Mouse (Mus musculus) gastrocnemius, adult 18-20 months (tissue): ENCODE results near the gene Dhcr24. TPM values are rescaled to one million over a fixed set of nuclear protein-coding genes. Genes with fewer than 3 reads are reported as not detected.
A peak's percentile ranks its signal among the peaks of the same experiment; 100 is the strongest.

Experiments used
- DNase-seq: peaks from one replicate; pipeline ENCODE4 v3.0.0; 2021; ENCODE audit warnings: low spot score
- long read RNA-seq, 2 experiments: library from polyadenylated mRNA; stranded (forward); transcript quantifications; one replicate each; pipeline ENCODE4 v2.0.0; 2021
- total RNA-seq, 2 experiments: library from RNA; stranded (reverse); gene quantifications; 2 replicates each; pipeline ENCODE4 v1.2.3; 2021

Gene Dhcr24
- total RNA-seq: 1 to 10 TPM; 3.3 to 3.4 TPM
- long read RNA-seq, experiment 1, full-length matches to known transcripts: 4 of 6 reads
- long read RNA-seq, experiment 1, partial matches to known transcripts: 1 of 6 reads
- long read RNA-seq, experiment 1, other reads (novel, unspliced or antisense): 1 of 6 reads
- long read RNA-seq, experiment 2, full-length matches to known transcripts: 5 of 5 reads
- long read RNA-seq, experiment 2, partial matches to known transcripts: 0 of 5 reads
- long read RNA-seq, experiment 2, other reads (novel, unspliced or antisense): 0 of 5 reads

- peak; percentile 86 for DNase-seq
These were observed at the start of gene Dhcr24 for GRCm38 (mm10) chr4:106560846-106561781. TSS of gene Dhcr24 (plus strand) at chr4:106561038.

- no peak for DNase-seq
These were observed 46.2 kb upstream of the Dhcr24 start for GRCm38 (mm10) chr4:106514606-106515005.

DNA sequence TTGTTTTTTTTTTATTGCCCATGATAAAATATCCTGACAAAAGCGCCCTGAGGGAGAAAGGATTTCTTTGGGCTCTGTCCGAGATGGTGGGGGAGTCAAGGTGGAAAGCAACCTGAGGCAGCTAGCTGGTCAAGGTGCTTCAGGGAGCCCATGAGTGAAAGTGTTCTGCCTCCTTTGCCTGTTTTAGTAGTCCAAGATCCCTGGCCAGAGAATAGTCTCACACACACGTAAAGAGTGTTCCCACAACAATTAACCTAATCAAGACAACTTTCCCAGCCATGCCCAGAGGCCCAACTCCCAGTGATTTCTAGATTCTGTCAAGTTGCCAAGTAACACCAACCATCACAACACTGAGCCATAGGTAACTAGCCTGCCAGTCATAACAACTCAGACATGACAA lies 38.3 kb upstream of the Dhcr24 start:
- no peak for DNase-seq

DNA sequence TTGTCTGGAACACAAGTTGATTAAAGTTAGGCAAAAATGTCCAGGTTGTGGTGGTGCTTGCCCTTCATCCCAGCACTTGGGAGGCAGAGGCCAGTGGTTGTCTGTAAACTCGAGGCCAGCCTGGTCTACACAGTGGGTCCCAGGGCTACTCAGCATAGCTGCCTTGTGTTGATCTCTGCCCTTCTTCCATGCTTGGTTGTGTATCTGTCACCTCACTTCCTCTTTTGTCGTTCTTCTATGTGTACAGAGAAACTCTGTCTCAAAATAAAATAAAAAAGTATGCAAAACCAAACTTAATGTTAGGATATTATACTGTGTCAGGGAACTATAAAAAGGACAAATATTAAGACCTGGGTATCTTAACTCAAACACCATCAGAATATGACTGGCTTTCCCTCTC lies 36.7 kb upstream of the Dhcr24 start:
- no peak for DNase-seq

DNA sequence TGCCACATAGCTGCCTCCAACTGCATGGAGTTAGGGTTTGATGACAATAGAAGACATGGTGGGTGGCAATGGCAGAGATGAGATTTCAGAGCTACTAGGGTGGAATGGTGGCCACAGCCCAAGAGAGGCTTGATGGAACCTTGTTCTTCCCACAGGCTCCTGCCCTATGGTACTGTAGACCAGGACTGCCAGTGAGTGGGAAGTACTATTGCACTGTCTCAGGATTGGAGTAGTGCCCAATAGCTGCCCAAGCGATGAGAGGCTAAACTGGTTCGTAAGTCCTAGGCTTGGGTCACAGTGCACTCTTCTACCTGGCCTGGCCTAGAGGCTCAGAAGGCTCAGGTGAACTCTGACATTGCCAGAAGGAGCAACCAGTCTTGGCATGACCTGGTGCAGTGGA lies 35.8 kb upstream of the Dhcr24 start:
- no peak for DNase-seq

GRCm38 (mm10) chr4:106527856-106528547 lies 32.8 kb upstream of the Dhcr24 start:
- no peak for DNase-seq

DNA sequence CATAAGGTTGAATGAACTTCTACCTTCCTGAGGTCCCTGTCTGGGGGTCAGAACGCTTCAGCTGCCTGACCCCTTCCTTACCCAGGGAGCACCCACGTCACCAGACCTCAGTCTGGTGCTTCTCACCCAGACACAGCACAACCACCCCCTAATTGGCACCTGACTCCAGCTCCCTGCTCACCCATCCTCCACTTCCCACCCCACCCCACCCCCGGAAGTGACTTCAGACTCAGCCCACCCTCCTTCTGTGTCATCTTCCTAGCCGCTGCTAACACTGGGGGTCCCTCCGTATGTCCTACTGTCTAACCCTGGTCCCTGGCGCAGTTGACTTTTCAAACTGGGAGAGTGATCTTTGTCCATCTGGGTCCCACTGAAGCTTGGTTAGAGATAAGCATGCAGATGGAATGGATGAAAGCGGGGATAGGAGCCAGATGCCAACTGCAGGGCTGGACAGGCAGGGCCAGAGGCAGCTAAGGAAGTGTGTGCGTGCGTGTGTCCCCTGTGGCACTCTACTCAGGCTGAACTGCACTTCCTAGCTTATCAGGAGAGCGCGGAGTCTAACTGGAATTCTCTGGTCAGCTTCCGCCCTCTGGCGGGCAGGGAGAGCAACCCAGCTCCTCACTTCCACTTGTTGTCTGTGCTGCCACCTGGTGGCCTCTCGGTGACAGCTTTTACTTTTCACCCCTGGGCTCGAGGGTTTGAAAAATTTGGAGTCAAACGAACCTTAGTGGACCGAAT lies 31.3 kb upstream of the Dhcr24 start:
- DNase-seq: peak; percentile 89

GRCm38 (mm10) chr4:106530113-106530482 lies 30.7 kb upstream of the Dhcr24 start:
- DNase-seq: no peak

DNA sequence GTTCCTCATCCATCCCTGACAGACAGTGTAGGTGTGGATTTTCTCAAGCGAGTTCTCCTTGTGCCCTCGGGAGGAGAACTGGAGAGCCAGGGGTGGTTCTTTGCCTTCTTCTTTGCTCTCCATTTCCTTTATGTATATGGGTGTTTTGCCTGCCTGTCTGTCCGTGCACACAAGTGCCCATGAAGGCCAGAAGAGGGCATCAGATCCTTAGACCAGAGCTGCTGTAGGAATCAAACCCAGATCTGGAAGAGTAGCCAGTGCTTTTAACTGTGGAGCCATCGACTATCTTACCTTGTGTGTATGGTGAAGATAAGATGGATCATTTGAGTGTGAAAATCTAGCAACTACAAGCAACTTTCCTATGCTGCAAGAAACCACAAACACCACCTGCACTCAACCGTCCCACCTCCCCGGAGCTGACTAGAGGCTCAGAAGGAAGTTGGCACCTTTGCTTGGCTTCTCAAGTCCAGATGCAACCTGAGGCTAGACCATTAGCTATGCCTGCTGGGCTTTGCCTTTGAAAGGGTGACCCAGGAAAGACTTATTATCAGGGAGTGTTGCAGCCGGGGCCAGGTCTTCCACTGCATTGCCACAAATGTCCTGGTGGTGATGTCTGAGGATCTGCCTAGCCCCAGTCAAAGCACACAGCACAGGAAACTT lies 27.3 kb upstream of the Dhcr24 start:
- DNase-seq: no peak

- DNase-seq: no peak
These were observed 26.6 kb upstream of the Dhcr24 start for GRCm38 (mm10) chr4:106534256-106534655.

DNA sequence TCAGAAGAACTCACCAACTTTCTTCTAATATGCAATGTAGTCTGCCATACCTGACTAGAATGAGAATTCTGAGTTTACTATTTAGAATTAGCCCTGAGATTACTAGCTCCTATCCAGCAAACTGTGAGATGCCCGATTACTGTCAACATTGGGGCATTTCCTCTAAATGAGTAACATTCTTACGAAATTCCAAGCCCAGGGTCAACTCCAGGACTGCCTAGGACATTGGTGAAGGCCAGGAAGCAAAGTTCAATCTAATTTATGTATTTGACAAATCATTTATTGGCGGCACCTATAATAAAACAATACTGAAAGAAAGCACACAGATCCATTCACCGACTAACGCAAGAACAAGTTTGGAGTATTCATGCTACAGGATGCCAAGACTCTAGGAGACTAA lies 21.1 kb upstream of the Dhcr24 start:
- no peak for DNase-seq

- no peak for DNase-seq
These were observed 19.3 kb upstream of the Dhcr24 start for GRCm38 (mm10) chr4:106541491-106541890.

DNA sequence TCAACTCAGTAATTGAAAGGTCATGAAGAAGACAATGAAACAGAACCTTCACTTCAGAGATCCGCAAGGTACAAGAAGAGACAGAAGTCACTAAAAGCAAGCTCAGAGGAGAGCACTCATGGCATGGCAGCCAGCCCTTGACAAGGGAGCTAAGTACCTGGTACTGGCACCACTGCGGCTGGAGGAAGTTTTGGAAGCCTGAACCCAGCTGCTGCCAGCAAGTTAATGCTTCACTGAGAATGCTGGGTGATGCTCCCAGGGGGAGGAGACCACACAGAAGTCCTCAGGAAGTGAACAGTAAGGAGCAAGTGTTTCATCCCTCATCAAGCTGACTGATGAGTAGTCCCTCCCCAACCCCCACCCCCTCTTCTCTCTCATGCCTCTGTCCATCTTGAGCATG lies 18.6 kb upstream of the Dhcr24 start:
- DNase-seq: no peak

- DNase-seq: no peak
These were observed 14.9 kb upstream of the Dhcr24 start for GRCm38 (mm10) chr4:106545817-106546373.

- no peak for DNase-seq
These were observed 13.9 kb upstream of the Dhcr24 start for GRCm38 (mm10) chr4:106546896-106547295.

DNA sequence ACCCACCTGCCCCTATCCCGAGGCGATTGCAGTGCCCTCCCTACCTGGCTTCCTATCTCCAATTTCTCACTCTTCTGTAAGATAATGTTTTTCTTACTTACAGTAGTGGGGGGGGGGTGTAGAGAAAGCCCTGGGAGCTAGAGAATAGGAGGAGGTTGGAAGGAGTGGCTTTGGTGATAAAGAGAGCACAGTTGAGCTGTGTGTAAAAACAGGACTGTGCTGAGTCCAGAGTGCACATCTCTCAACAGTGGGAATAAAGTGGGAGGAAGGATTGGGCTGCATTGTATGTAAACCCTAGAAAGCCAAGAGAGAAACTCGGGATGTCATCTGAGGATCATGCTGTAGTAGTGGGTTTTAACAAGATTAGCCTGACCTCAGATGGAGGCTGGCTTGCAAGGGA lies 12.7 kb upstream of the Dhcr24 start:
- no peak for DNase-seq

DNA sequence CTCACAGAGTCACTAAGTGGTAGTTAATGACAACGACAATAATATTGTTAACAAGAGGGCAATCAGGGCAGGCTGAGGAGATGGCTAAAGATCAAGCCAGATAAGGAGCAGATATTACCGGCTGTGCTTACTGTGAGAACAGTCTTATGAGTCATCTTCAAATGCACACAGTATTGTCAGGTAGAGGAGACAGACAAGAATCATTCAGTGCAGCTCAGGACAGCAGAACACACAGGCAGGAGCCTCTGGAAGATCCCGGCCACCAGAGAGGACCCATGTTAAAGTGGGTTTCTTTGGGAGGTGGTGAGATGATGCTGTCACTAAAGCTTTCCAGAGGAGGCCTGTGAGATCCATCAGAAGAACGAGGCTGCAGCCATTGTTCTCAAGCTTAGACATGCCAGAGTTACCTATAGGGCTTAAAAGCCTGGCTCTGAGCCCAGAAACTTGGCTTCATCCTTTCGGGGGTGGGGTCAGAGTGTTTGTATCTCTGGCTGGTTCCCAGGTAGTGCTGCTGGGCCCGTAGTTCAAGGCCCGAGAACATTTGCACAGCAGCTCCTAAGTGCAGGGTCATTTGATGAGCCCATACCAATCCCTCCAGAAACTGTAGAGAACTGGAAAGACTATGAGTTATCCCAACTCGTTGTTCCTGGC lies 10.2 kb upstream of the Dhcr24 start:
- DNase-seq: no peak

GRCm38 (mm10) chr4:106557262-106557661 lies 3.6 kb upstream of the Dhcr24 start:
- DNase-seq: no peak

GRCm38 (mm10) chr4:106557978-106558377 lies 2.9 kb upstream of the Dhcr24 start:
- DNase-seq: no peak
